Mouse (Mus musculus) 3134 (cell line): ENCODE data around the gene Magel2.

Experiments used
- DNase-seq: peaks from one replicate; pipeline ENCODE4 v3.0.0-alpha.2; 2011; ENCODE audit warnings: low spot score; ENCODE audit not compliant: insufficient read length; ENCODE audit errors: extremely low read depth

The Magel2 gene

DNA sequence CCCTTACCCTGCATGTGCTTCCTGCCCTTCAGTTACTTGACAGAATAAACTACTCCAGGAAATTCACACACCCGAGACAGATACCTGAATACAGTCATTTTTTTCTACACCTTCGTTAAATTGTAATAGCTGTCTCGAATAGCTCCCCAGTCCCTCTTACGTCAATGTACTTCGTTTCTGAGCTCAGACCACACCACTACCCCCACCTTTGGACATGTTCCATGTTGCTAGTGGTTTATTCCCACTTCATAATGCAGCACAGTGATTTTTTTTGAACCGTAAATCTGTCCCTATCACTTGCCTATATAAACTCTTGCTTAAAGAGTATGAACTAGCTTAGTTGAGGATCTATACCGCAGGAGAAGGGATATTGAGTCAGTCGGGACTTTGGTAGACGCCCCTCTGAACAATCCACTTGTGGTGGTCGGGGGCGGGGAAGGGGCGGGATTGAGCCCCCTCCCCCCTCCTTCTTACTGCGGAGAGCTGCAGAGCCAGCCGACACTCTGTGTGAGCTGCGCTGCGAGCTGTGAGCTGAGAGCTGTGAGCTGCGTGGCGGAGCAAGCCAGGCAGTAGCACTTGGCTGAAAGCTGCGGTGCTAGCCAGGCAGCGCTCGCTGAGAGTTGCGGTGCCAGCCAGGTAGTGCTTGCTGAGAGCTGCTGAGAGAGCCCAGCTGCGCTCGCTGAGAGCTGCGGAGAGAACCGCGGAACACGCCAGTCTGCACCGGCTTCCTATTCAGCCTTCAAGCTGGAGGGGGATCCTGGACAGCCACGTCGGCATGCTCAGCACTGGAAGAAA lies at the start of gene Magel2:
TSS of gene Magel2 (plus strand) at position 501 of the 795 bp plus-strand sequence.
- no peak for DNase-seq

DNA sequence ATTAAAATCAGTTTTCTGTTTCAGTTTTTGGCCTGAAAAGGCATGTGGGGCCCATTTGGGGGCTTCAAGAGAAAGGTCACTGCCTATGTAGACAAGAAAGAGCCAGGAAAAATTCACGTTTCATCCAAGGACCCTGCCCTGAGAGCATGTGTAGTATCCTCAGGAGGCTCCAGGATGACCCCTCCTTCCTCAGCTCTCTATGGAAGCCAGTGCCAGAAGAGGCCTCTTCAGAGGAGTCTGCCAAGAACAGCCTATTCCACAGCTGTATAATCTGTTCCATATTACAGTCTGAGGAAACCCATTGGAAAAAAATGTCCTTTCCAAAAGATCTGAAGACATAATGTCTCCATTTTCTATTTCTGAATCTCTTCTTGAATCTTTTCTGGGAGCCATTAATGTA lies 31.4 kb upstream of the Magel2 start:
- DNase-seq: no peak

DNA sequence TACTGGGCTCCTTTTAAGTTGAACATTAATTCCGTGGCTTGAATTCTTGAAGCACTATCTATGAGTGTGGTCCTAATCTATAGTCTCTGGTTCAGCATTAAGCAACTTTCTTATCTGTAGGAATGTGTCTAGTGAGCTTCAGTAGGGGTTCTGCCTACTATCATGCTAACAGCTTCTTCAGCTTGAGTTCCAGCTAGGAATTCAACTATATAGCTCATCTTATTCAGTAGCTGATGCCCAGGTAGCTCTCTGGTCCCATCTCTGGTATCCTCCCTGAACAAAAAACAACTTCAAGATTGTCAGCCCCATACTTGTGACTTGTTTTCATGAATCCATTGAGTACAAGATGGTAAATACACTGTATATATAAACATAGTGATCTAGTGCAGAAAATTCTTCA lies 30.5 kb upstream of the Magel2 start, which contains the start of gene Ndn:
TSS of gene Ndn (plus strand) at position 301 of the 400 bp plus-strand sequence.
- DNase-seq: no peak

DNA sequence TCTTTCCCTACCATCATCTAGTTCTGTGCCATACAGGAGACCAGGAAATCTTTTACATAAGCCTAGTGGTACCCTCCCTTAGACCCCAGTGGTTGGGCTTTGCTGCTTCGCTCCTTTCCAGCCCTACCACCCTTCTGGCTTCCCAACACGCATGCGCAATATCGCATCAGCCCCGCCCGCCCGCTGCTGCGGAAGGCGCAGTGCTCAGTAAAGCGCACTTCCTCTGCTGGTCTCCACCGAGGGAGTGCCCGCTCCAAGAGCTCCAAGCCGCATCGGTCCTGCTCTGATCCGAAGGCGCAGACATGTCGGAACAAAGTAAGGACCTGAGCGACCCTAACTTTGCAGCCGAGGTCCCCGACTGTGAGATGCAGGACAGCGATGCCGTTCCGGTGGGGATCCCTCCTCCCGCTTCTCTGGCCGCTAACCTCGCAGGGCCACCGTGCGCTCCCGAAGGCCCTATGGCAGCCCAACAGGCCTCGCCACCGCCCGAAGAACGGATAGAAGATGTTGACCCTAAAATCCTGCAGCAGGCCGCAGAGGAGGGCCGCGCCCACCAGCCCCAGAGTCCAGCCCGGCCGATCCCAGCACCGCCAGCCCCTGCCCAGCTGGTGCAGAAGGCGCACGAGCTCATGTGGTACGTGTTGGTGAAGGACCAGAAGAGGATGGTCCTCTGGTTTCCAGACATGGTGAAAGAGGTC lies 28.6 kb upstream of the Magel2 start:
- DNase-seq: peak; percentile 5

DNA sequence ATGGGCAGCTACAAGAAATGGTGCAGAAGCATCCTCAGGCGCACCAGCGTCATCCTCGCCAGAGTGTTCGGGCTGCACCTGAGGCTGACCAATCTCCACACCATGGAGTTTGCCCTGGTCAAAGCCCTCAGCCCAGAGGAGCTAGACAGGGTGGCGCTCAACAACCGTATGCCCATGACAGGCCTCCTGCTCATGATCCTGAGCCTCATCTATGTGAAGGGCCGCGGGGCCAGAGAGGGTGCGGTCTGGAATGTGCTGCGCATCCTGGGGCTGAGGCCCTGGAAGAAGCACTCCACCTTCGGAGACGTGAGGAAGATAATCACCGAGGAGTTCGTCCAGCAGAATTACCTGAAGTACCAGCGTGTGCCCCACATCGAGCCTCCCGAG lies 28.0 kb upstream of the Magel2 start:
- DNase-seq: no peak

DNA sequence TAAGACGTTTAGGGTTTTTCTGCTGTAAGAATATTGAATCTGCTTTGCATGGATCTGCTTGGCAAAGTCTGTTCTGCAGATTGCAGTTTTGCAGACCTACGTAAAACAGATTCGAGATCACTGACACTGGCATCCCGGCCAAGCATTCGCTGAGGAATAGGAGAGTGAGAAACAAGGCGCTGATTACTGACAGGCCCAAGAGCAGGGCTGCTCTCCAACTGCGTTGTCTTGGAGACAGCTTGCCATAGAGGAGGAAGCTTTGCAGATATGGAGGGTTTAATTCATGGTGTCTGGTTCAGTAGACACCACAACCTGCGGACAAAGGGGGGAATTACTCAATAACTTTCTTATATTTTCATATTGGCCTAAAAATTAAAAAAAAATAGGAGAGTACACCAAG lies 25.5 kb upstream of the Magel2 start:
- no peak for DNase-seq

DNA sequence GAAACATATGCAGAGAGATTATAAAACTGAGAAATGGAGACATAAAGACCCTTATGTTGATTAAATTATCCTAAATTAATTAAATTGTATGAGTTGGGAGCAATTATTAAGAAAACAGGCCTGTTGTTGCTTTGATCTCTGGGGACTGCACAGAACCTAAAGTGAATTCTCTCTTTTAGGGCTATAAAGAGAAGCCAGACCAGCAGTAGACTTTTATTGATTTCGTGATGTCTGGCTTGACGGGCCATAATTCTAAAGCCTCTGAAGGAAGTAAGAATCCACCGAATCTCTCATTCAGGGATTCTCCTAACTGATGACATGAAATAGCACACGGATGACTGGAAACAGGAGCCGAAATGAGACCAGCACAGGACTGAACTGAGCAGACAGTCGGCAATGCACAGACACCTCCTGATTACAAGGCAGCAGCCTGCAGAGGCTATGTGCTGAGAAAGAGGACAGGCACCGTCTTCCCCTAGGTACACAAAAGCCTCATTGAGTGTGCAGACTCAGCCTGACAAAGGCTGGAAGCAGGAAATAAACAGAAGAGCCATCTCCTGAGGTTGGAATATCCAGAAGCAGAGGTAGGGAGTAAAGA lies 11.7 kb upstream of the Magel2 start:
- DNase-seq: no peak

DNA sequence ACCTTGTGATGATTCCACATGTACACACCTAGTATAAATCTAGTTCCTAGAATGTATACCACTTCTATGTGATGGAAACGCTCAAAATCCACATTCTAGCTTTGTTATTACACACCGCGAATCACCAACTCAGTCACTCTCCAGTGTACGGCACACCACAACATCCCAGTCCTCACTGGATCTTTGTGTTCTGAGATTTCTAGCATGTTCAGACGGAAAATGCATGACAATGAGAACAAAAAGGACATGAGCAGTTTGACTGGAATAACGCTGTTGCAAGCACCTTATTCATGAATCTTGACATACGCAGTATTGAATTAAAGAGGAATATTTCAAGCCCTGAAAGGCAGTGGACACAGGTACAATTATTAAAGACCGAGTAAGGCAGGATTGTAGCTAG lies 10.1 kb upstream of the Magel2 start:
- DNase-seq: no peak

DNA sequence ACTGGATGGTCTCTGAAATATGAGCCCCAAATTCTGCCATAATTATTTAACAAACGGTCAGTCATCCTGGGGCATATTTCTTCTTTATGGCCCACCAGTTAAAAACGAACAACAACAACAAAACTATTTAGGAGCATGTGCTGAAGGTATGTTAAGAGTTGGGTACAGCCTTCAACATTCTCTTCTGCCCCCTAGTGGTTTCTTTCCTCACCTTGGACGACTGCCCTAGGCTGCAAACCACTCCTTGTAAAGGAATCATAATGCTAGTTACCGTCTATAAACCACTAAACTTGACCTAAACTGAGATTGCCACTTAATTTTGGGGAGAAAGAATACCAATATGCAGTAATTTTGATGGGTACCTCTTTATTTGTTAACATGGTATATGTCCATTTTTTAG lies 1.2 kb upstream of the Magel2 start:
- DNase-seq: no peak

DNA sequence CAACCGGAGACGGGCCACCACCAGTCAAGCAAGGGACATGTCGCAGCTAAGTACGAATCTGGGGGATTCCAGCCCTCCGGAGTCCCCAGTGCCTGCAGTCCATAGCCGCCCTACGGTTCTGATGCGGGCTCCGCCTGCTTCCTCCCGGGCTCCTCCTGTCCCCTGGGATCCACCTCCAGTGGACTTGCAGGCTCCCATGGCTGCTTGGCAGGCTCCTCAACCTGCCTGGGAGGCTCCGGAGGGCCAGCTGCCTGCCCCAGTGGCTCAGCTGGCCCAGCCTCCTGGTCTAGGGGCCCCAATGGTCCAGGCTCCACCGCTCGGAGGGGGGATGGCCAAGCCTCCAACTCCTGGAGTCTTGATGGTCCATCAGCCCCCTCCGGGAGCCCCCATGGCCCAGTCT lies 503 bp downstream of the Magel2 start:
- DNase-seq: no peak

DNA sequence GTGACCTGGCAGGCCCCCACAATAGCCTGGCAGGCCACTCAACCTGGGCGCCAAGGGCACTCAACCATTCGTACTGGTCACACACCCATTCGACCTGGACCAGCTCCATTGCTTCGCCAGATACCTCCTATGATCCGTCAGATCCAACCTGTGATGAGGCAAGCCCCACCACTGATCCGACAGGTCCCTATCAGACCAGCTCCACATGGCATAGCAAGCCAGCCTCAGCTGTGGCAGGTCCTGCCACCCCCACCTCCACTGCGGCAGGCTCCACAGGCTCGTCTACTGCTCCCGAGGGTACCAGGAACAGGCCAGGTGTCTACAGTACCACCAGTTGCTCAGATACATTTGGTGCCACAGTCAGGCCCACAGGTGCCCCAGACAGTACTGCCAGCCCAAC lies 1.7 kb downstream of the Magel2 start:
- DNase-seq: no peak

DNA sequence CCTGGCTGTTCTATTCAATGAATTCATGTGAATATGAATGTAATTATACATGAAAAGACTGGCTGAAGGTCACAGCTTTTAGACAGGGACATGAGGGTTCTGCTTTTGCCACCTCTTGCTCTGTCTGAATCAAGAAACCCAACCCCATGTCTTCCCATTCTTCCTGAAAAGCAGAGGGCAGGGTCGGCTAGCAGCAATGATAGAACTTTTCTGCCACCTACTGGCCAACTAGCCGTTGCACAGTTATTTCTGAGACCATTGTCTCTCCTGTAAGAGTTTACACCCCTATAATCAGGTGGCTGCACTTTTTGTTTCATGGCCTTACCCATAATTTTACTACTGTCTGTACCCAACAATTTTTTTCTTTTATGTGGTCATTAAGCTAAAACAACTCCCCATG lies 5.6 kb downstream of the Magel2 start:
- DNase-seq: no peak

DNA sequence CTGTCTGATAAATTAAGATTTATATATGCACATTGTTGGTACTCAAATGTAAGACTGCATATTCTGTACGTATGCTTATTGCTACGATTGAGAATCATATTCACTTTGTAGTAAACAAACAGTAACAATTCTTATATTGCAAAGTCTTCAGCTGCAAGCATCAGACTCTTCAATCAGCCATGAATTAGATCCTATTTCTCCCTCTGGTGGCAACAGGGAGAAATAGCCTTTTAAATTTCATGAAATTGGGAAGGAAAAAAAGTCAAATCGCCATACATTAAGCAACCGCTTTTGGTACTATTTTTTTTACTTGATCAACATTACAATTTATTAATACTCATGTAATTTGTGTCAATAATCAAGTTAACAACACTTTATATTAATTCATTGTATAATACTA lies 11.5 kb downstream of the Magel2 start:
- DNase-seq: no peak

DNA sequence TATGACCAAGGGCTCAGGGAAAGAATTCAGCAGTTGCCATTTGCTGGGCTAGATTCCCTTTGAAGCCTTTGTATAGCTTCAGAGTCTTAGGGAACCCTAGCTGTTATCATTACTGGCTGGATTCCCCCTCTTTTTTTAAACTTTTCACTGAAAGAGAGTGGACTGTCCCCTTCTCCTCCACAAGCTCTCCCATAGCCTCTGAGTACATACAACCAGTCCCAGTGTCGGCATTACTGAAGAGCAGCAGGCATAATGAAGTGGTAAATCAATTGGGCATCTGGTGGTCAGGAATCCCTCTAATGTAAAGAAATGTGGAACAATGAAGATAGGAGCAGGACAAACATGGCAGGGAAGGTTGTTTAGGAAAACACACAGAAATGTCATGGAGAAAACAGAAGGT lies 15.4 kb downstream of the Magel2 start:
- DNase-seq: no peak

DNA sequence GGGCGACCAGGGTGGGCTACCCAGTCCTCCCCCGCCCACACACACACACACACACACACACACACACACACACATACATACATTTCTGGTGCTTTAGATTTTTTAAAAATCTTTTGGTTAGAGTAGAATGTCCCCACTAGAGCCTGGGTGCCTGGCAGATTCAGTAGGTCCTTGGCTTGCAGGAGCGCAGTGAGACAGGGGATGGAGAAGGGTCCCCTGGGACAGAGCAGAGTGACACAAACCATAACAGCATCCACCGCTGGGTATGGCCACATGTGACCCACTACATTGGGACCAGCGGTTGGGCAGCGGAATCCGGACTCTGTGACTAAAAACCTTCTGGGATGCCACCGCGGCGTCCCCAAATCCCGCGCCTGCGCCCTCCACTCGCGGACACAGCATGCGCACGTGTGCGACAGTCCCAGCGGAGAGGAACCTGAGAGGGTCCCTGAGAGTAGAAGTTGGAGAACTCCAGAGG lies 29.8 kb downstream of the Magel2 start:
- no peak for DNase-seq

DNA sequence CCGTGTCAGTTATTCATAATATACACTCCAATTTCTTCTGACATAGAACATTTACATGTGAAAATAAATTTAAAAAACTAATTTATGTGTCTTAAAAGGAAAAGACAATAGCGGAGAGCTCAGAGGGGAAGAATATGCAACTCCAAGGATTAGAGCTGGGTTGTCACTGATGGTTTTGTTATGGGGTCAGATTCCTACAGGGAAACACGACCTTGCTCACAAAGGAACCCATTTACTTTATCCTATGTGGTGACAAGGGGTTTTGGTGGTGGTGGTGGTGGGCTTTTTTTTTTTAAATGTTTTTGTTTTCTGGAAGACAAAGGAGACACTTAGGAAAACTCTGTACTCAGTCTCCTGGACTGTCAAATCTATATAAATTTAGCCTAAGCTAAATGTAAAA lies 31.0 kb downstream of the Magel2 start:
- DNase-seq: no peak

DNA sequence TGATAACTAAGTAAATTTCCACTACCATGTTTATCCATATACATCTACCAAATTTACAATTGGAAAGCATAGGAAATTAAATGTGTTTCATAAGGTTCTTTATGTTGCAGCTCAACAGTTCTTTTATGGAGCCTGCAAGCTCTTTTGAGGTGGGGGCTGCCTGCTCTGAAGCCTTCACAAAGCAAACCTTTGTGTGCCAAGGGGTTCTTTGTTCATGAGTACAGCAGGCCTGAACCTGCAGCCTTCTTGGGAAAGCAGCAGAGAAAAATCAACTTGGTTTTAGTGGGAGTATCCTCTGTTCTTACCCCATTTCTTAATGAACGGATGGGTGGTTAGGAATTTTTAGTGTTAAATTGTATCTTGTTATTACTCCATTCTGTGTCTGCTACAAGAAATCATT lies 38.4 kb downstream of the Magel2 start:
- no peak for DNase-seq

DNA sequence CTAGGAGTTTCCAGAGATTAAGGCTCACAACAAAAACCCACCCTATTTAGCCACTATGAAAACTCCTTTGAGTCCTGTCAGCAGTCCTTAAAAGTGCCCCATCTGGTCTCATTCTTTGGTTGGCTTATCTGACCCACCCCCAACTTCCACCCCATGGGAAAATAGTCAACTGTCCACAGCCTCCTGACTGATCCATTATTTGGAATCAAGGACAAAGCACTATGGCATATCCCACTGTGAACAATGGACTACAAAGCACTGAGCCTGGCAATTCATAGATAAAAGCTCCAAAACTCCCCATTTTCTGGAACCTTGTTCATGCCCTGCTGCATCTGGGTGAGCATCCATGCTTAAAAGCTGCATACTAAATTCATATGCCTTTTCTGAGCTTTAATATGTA lies 39.4 kb downstream of the Magel2 start:
- no peak for DNase-seq

DNA sequence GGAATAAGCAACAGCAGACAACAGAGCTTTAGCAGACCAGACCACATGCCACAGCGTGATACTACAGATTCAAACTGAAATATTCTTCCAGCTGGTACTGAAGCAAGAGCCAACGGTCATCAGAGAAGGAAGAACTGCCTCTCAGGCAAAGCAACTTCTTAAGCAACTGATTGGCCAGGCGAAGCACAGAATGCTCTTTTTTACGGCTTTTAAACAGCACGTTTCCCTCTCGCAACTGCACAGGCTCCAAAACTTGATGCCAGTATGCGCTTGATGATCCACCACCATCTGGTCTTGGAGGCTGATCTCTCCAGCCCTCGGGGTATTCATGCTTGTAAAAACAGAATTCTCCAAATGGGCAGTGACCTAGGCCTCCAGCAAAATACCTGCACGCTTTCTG lies 41.5 kb downstream of the Magel2 start:
- DNase-seq: no peak

DNA sequence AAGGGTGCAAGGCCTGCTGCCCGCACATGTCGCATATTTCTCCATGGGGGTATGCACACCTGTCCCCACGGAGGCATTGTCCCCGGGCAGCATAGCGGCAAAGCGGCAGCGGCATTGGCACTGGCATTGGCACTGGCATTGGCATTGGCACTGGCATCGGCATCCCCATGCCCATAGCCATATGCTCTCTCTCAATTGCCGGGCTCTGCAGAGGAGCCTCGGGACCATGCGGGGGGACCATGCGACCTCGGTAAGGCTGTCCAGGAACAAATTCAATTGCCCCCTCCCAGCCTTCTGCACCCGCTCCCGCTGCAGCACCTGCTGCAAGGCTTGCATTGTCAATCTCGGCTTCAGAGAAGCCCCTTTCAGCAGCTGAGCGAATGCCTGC lies 42.3 kb downstream of the Magel2 start:
- DNase-seq: no peak

DNA sequence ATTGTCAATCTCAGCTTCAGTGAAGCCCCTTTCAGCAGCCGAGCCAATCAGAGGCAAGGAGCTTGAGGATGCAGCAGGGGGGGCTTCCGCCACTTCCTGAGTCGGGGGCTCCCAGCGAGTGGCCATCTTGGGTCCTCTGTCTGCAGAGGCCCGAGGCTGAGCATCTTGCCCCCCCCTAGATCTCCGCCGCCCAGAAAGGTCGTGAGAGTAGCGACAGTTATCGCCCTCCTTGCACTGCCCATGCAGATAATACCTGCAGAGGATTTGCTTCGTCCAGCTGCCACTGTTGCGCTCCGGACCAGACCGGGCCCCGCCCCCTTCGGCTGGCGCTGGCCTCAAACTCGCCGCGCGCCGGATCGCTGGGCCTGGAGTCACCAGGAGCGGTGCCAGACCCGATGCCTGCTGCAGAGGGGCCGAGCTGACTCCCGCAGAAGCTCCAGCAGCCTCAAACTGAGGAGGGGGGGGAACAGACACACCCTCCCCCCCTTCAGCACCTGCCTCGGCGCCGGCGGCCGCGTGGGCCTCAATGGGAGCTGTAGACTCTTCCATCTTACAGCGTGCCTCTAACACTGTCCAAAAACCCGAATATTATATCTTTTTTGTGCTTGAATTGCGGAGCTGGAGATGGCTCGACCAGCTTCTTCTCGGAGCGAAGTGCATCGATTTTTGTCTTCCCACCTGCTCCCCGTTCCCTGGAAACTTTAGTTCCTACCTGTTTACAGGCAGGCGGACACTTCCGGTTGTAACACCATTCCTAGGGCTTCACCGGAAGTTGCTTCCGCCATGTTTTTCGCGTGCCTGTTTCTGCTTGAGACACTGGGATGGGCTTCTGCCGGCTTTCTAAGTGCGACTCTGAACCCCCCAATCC lies 42.9 kb downstream of the Magel2 start, which contains the start of gene Mkrn3:
TSS of gene Mkrn3 (minus strand) at position 647 of the 868 bp plus-strand sequence.
- peak; percentile 80 for DNase-seq
